Mouse (Mus musculus) layer of hippocampus, adult 11-12 months (tissue): ENCODE measurements around the gene Acbd6.

ENCODE experiments used
- DNase-seq: peaks from one replicate; pipeline ENCODE4 v3.0.0; 2022; ENCODE audit warnings: low spot score

Gene Acbd6

DNA sequence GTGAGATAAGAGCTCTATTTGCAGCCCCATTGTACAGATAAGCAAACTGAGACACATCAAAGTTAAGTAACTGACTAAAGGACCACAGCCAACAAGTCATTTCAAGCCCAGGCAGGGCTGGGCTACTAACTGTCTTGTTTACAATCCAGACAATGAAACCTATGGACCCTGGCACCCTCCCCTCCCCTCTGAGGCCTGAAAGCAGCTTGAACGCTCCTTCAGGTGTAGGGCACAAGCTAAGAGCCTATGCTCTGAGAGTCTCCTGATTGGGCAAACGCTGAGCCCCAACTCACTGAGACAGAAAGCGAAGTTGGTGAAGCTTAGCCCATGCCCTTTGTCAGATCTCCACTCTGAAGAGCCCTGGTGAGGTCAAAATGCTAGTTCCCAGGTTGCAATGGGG, 166.4 kb downstream of the Acbd6 start:
- no peak for DNase-seq

DNA sequence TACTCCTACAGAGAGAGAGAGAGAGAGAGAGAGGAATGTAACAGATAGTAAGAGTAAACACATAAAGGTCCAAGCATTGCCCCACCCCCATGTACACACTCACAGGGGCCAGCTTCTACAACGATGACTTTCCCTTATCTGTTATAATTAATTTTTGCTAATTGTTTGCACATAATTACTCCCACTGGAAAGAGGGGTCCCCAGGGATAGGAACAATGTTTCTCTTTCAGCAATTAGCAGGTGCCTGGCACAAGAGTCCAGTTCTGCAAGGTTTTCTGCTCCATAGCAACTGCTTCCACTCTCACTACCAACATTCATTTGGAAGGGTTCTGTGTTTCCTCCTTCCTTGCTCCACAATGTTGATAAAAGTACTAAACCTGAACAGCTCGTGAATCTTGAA, 168.0 kb downstream of the Acbd6 start:
- DNase-seq: no peak

DNA sequence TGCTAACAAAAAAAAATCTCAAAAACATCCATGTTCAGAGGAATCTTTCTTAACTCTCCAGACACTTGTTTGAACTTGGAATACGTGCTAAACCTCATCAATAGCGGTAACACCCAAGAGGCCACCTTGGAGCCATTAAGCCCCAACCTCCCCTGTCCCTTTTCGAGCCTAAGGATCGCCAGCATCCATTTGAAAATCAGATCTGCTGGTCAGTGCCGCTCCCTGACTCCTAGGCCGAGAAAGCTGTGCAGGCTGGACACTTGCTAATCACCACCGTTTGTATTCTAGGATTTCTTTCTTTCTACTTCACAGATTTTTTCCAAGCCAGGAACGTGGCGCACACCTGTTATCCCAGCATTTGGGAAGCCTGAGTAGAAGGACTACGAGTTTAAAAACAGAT, 169.9 kb downstream of the Acbd6 start:
- no peak for DNase-seq

DNA sequence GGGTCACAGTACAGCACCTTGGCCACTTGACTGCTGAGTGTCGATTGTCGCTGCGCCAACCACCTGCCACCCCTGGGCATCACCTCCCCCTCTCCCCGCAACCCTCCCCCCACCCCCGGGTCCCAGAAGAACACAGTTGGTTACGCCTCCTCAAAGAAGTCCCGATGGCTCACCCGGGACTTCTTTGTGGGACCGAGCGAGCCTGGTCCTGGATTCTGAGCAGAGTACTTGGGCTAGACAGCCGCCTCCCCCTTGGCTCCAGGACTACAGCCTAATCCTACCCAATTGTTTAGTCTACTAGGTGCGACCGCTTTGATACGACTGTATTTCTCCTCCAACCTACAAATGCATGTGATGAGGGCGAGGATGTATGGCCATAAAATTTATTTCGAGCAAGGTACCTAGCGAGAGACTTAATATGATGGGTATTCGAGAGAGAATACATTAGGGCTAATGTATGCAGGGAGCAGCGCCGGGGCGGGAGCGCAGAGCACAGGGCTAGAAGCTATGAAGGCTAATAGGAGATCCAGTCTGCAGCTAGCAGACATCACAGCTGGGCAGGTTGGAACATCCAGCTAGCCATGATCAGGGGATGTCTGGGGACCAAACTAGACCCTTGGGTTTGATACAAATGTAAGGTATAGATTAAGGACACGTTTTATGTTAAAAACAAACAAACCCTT, 171.3 kb downstream of the Acbd6 start:
- DNase-seq: no peak

DNA sequence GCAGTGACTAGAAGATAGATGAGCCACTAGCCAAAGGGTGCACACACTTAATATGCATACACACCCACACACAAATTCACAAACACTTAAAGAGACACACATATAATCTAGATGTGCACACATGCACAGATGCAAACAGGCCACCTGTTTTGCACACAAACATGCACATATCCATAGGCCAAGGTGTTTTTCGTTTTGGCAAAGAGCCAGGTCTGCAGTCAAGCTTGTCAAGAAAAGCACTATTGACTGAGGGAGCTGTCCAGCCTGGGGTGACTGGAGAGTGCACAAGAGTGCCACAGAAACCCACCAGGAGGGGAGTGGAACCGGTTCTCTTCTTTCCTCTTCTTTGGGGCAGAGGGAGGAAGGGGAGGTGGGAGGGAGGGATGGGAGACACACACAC, 173.2 kb downstream of the Acbd6 start:
- DNase-seq: no peak

DNA sequence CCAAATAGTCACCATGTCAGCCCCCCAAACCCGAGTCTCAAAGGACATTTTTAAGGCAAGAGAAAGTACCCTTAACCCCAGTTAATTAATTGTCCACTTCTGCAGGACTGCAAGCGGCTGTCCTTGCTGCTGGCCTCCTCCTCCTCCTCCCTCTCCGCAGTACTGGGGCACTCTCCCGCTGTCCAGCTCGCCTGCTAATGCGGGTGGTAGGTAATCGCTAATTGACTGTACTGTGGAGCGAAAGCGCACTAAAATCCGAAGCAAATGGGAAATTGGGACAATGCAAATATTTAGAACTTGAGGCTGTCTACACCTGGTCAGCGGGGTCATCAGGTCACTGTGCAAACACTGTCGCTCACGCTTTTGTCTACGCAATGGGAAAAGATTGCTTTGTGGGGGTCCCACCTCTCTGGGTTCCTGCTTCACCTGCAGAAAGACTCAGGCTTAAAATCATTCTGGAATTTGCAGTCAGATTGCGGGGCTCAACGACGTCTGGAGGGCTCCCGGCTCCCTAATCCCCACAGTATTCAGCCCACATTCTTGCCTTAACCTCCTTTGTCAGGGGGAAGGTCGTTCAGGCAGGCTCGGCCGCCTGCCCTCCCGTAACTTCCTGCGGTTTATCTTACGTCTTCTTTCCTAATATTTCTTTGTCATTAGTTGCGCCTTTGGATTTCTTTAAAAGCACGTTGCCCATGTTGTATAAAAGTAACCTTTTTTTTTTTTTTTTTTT, 178.3 kb downstream of the Acbd6 start:
- DNase-seq: no peak

DNA sequence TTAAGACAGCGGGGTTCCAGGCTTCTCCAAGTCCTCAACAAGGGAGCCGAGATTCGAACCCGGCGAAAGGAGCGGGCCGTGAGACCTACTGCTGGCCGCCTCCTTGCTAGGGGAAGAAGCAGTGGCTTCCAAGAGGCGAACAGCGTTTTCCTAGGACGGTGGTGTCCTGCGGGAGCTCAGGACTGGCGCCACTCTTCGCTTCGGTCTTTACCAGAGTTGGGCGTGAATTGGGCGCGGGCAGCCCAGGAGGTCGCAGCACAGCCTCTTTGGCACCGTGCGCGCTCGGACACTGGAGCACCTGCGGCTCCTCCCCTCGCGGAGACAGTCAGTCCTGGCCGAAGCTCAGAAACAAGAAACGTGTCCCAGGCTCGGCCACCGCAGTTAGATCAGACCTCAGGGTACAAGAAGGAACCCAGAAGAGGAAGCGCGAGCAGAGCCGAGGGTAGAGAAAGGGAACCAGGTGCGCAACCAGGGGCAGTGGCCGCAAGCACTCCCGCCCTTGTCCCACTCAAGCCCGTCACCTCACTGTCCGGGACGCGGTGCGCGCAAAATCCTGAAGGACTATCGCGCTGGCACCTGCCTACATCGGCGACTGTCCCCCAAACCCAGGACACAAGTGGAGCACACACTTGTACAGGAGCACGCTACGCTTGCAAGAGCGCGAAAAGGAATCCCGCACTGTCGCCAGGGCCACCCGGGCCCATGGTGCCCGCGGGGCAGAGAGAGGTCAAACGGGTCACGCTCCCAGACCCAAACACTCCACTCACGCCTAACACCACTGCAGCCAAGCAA, 179.3 kb downstream of the Acbd6 start:
- no peak for DNase-seq

DNA sequence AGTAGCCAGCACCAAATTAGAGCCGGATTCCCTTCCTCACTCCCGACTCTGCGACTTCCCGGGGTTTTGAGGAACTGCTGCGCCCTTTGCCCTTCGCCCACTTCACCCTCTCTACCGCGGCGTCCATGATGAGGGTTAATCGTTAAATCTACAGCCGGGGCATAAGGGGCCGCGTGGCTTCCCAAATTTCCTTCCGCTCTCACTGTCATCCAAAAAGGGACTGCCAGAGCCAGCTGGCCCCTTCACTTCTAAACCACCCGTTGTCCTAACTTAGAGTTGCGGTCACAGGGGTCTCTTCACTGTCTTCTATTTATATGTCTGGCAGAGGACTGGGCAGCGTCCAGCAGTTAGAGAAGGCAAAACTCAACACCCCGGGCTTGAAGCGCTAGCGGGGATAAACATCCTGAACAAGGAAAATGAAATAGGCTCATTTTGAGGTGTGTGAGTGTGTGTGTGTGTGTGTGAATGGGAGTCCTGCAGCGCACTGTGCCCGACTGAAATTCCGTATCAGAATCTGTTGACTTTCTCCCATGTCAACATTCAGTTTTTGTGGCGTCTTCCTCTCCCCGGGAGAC, 180.0 kb downstream of the Acbd6 start:
- DNase-seq: no peak
